Mouse (Mus musculus) small intestine, adult 2 months (tissue): ENCODE results near the gene Plac9b. TPM values are rescaled to one million over a fixed set of nuclear protein-coding genes. Genes with fewer than 3 reads are reported as not detected.
"Not testable (repeated sequence)": the region's sequence is repeated elsewhere in the genome, so short reads cannot be mapped to it uniquely, and the experiment has no call there.

ENCODE experiments used
- H3K27ac ChIP-seq: fragments of 200-500 bp; 2 replicates; pipeline ENCODE4 v1.5.1; 2012; ENCODE audit warnings: low read depth, low read length, control low read depth, inconsistent platforms; ENCODE audit not compliant: insufficient read depth
- H3K27me3 ChIP-seq: fragments of 200-500 bp; 2 replicates; pipeline ENCODE4 v1.6.1; 2012; ENCODE audit warnings: mild to moderate bottlenecking, moderate library complexity, low read length, inconsistent platforms; ENCODE audit not compliant: control insufficient read depth, insufficient read depth
- H3K36me3 ChIP-seq: fragments of 200-500 bp; 2 replicates; pipeline ENCODE4 v1.6.1; 2012; ENCODE audit warnings: mild to moderate bottlenecking, low read length, control low read depth, inconsistent platforms; ENCODE audit not compliant: control insufficient read depth, insufficient read depth
- H3K4me1 ChIP-seq: fragments of 200-500 bp; 2 replicates; pipeline ENCODE4 v1.6.1; 2012; ENCODE audit warnings: low read length, inconsistent platforms, mixed read lengths; ENCODE audit not compliant: control insufficient read depth, insufficient read depth, insufficient read length
- H3K4me3 ChIP-seq: fragments of 200-500 bp; 2 replicates; pipeline ENCODE4 v1.5.1; 2012; ENCODE audit warnings: low read depth, mild to moderate bottlenecking, control low read depth, inconsistent platforms, low read length, moderate library complexity
- WGBS: fragments of 180-500 bp; shearing (Covaris S2); methylation state at CpG from one replicate; pipeline ENCODE4 v1.1.7; 2018; 5-methylcytosine and 5-hydroxymethylcytosine counted together
- polyA plus RNA-seq: library from polyadenylated mRNA; depleted of rRNA; stranded (reverse); fragments of >200 nt; gene quantifications from 2 replicates; pipeline ENCODE4 v1.2.3, GENCODE M21; 2012; rRNA removed

Plac9b gene
- polyA plus RNA-seq: 5.4 and 9.3 TPM in 2 replicates

- not testable (repeated sequence) for H3K27me3 ChIP-seq, H3K27ac ChIP-seq, H3K4me1 ChIP-seq, H3K4me3 ChIP-seq, H3K36me3 ChIP-seq
- WGBS: no CpG with 5 or more reads among the region's 10 CpGs
Observed at GRCm38 (mm10) chr14:26182380-26182779, at the start of gene Plac9b. Plac9b (minus strand) TSS chr14:26182480.

- H3K27ac ChIP-seq, H3K27me3 ChIP-seq, H3K4me1 ChIP-seq, H3K36me3 ChIP-seq, H3K4me3 ChIP-seq: not testable (repeated sequence)
- no CpG with 5 or more reads among the region's 5 CpGs for WGBS
Observed at GRCm38 (mm10) chr14:26216233-26217000, 34.1 kb upstream of the Plac9b start.

- H3K27me3 ChIP-seq, H3K27ac ChIP-seq, H3K4me3 ChIP-seq, H3K4me1 ChIP-seq, H3K36me3 ChIP-seq: not testable (repeated sequence)
- no CpG with 5 or more reads among the region's 10 CpGs for WGBS
Observed at GRCm38 (mm10) chr14:26206926-26207247, 24.6 kb upstream of the Plac9b start, which contains the start of gene Tmem254b. Tmem254b (minus strand) TSS chr14:26207041.

GRCm38 (mm10) chr14:26206197-26206925 is 24.1 kb upstream of the Plac9b start:
- no CpG with 5 or more reads among the region's 44 CpGs for WGBS
- not testable (repeated sequence) for H3K4me3 ChIP-seq, H3K27me3 ChIP-seq, H3K27ac ChIP-seq, H3K4me1 ChIP-seq, H3K36me3 ChIP-seq

GRCm38 (mm10) chr14:26197851-26198250 is 15.6 kb upstream of the Plac9b start:
- not testable (repeated sequence) for H3K27me3 ChIP-seq, H3K27ac ChIP-seq, H3K4me1 ChIP-seq, H3K36me3 ChIP-seq, H3K4me3 ChIP-seq
- WGBS: no CpG with 5 or more reads among the region's 3 CpGs

GRCm38 (mm10) chr14:26188361-26188760 is 6.1 kb upstream of the Plac9b start:
- no CpG with 5 or more reads among the region's 8 CpGs for WGBS
- H3K27me3 ChIP-seq, H3K27ac ChIP-seq, H3K4me3 ChIP-seq, H3K36me3 ChIP-seq, H3K4me1 ChIP-seq: not testable (repeated sequence)

GRCm38 (mm10) chr14:26186638-26187037 is 4.4 kb upstream of the Plac9b start:
- H3K4me3 ChIP-seq: not testable (repeated sequence)
- WGBS: no CpG with 5 or more reads among the region's 9 CpGs

GRCm38 (mm10) chr14:26181660-26182059 is 620 bp downstream of the Plac9b start:
- not testable (repeated sequence) for H3K27ac ChIP-seq, H3K4me1 ChIP-seq, H3K27me3 ChIP-seq, H3K36me3 ChIP-seq, H3K4me3 ChIP-seq
- WGBS: no CpG with 5 or more reads among the region's 10 CpGs

More at GRCm38 (mm10) chr14:26186638-26187037, 4.4 kb upstream of the Plac9b start:
- not testable (repeated sequence) for H3K4me1 ChIP-seq, H3K27ac ChIP-seq, H3K27me3 ChIP-seq, H3K36me3 ChIP-seq

- H3K27ac ChIP-seq, H3K36me3 ChIP-seq, H3K4me3 ChIP-seq, H3K27me3 ChIP-seq, H3K4me1 ChIP-seq: not testable (repeated sequence)
- no CpG with 5 or more reads among the region's 6 CpGs for WGBS
Observed at GRCm38 (mm10) chr14:26175028-26175427, 7.3 kb downstream of the Plac9b start.

GRCm38 (mm10) chr14:26173955-26174354 is 8.3 kb downstream of the Plac9b start:
- H3K4me3 ChIP-seq, H3K27ac ChIP-seq, H3K36me3 ChIP-seq, H3K27me3 ChIP-seq, H3K4me1 ChIP-seq: not testable (repeated sequence)
- WGBS: no CpG with 5 or more reads among the region's 3 CpGs

GRCm38 (mm10) chr14:26165266-26165665 is 17.0 kb downstream of the Plac9b start:
- no CpG with 5 or more reads among the region's 12 CpGs for WGBS
- not testable (repeated sequence) for H3K4me3 ChIP-seq, H3K27ac ChIP-seq, H3K4me1 ChIP-seq, H3K27me3 ChIP-seq, H3K36me3 ChIP-seq
